Mouse (Mus musculus) intestine, postnatal 0 days (tissue): Measurements from ENCODE around the gene Txndc11. TPM values are rescaled to one million over a fixed set of nuclear protein-coding genes. Genes with fewer than 3 reads are reported as not detected.

Source experiments
- ATAC-seq: fragments of 200-750 bp; cut with Nextera tagmentation; 2 replicates; pipeline ENCODE4 v1.8.0; 2017; ENCODE audit warnings: mild to moderate bottlenecking, moderate TSS enrichment, moderate library complexity
- H3K27ac ChIP-seq: fragments of 300-500 bp; sonication (generic); 2 replicates; pipeline ENCODE4 v1.5.1; 2014; ENCODE audit warnings: mild to moderate bottlenecking, low read depth, low read length, moderate library complexity
- H3K27me3 ChIP-seq: fragments of 300-500 bp; sonication (generic); replicated peaks from 2 replicates; pipeline ENCODE4 v1.6.1; 2014; ENCODE audit warnings: low read length, mixed read lengths; ENCODE audit not compliant: control insufficient read depth, insufficient read depth
- H3K36me3 ChIP-seq: fragments of 300-500 bp; sonication (generic); 2 replicates; pipeline ENCODE4 v1.6.1; 2014; ENCODE audit warnings: mild to moderate bottlenecking, moderate library complexity; ENCODE audit not compliant: control insufficient read depth, insufficient read depth
- H3K4me1 ChIP-seq: fragments of 300-500 bp; sonication (generic); replicated peaks from 2 replicates; pipeline ENCODE4 v1.6.1; 2014; ENCODE audit warnings: antibody characterized with exemption, low read length, mixed read lengths; ENCODE audit not compliant: control insufficient read depth, insufficient read depth
- H3K4me2 ChIP-seq: fragments of 300-500 bp; sonication (generic); replicated peaks from 2 replicates; pipeline ENCODE4 v1.6.1; 2014; ENCODE audit warnings: low read depth, mild to moderate bottlenecking, moderate library complexity
- H3K4me3 ChIP-seq: fragments of 300-500 bp; sonication (generic); 2 replicates; pipeline ENCODE4 v1.5.1; 2014; ENCODE audit warnings: low read depth, low read length
- H3K9ac ChIP-seq: fragments of 300-500 bp; sonication (generic); 2 replicates; pipeline ENCODE4 v1.6.1; 2014; ENCODE audit warnings: mild to moderate bottlenecking, low read depth, low read length
- H3K9me3 ChIP-seq: fragments of 300-500 bp; sonication (generic); 2 replicates; pipeline ENCODE4 v1.6.1; 2016; ENCODE audit warnings: mixed run types; ENCODE audit not compliant: control insufficient read depth
- CTCF ChIP-seq: sonication (generic); IDR thresholded peaks from 2 replicates; pipeline ENCODE4 v1.5.1; 2016; ENCODE audit warnings: low read depth, mild to moderate bottlenecking, control low read depth, antibody characterized with exemption, moderate library complexity
- WGBS: fragments of 180-500 bp; shearing (Covaris S2); extraction: QIAGEN DNeasy Blood & Tissue Kit; methylation state at CpG from one replicate; pipeline ENCODE4 v1.1.7; 2014; 5-methylcytosine and 5-hydroxymethylcytosine counted together
- polyA plus RNA-seq: library from polyadenylated mRNA; unstranded; fragments of >200 nt; fragmentation: Nextera tagmentation; extraction: Ambion mirVana; gene quantifications from 2 replicates; pipeline ENCODE4 v1.2.1, GENCODE M21; 2015

Gene Txndc11
- polyA plus RNA-seq, 1 experiment from 2014 or later = 26.8 TPM

DNA sequence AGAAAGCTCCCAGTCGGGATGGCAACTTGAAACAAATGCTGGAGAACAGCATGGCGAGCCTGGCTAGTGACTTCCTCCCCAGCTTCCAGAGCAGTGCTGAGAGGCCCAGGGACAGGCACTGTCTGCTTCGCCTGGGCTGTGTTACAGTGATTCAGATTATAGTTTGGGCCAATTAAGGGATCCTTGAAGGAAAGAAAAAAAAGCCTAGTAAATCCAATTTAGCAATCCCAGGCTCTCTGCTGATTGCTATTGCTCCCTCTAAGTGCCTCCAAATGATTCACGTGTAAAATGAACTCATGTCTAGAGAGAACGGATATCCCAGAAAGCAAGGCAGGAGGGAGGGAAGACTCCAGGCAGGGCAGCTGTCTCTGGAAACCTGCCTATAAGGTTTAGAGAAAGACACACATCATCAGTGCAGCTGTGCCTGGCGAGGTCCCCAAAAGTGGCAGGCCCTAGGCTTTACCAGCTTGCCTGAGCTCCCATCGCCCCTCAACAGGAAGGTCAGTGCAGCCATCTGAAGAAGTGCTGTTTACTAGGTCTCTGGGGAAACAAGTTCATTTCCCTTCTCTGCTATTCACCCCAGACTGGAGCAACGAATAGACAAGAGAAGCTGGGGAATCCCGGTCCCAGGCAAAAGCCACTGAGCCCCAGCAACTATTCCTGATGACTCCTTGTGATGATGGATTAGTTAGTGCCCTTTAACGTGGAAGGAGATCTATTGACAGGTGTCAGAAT is 43.4 kb downstream of the Txndc11 start:
- 79% methylated on average over 10 of the region's 10 CpGs for WGBS
- H3K9me3 ChIP-seq = no peaks in the 10 kb centered on the region
- peaks cover 68% of the 10 kb centered on the region for H3K36me3 ChIP-seq
- H3K9ac ChIP-seq = no peak overlapping the region
- no peak for ATAC-seq
- no peak overlapping the region for H3K4me3 ChIP-seq
- TF ChIP-seq CTCF = no peak
- H3K4me1 ChIP-seq = no peaks in the 10 kb centered on the region
- no peak overlapping the region for H3K4me2 ChIP-seq
- H3K27ac ChIP-seq = no peak overlapping the region
- H3K27me3 ChIP-seq = no peaks in the 10 kb centered on the region

DNA sequence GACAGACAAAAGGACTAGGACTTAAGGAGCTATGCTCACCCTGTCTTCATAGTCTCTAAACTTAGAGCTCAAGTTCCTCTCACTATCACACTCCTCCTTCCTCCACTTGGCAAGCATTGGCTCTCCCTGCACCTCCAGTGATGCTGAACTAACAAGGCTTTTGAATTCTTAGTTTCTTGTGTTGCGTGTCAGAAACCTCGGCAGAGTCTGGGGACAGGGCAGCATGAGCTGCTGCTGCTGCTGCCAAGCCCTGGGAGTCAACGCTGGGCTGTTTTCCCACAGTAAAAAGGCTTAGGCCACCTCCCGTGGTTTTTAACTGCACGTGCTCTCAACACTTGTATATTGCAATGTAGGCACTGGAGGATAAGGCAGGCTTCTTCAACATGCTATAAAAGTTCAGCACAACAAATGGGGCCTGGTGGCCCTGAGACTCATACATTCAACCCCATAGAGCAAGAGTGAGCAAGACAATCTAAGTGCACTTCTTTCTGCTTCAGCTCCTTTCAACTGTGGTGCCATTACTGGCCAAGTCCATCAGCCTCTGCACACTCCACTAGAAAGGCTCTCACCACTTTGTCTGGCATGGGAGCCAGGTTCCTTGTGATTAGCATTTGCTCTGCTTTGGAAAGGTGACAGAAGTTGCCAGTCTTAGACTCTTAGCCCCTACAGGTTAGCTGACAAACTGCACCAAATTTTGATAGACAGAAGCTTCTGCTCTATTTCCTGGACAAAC is 47.4 kb downstream of the Txndc11 start:
- no peak overlapping the region for H3K9ac ChIP-seq
- no peak overlapping the region for H3K4me2 ChIP-seq
- peaks cover 79% of the 10 kb centered on the region for H3K36me3 ChIP-seq
- no peak overlapping the region for H3K4me3 ChIP-seq
- WGBS = 90% methylated on average over 5 of the region's 5 CpGs
- no peaks in the 10 kb centered on the region for H3K9me3 ChIP-seq
- H3K27me3 ChIP-seq = no peaks in the 10 kb centered on the region
- H3K4me1 ChIP-seq = no peaks in the 10 kb centered on the region
- H3K27ac ChIP-seq = no peak overlapping the region
- peak; percentile 37 for TF ChIP-seq CTCF
- ATAC-seq = no peak

DNA sequence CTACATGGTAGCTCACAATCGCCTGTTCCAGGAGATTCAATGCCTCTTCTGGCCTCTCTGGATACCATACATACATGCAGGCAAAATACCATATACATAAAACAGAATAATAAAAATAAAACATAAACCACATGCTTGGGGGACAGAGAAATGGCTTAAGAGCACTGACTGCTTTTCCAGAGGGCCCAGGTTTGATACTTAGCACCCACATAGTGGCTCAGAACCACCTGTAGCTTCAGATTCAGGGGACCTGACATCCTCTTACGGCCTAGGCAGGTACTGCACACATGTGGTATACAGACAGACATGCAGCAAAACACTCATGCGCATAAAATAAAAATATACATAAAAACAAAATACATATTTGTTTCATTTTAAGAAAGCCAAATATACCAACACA is 48.2 kb downstream of the Txndc11 start:
- WGBS = 96% methylated on average over 3 of the region's 3 CpGs
- Histone ChIP-seq H3K36me3 (peaks cover 75% of the 10 kb centered on the region), H3K4me3 (no peak overlapping the region), H3K9me3 (no peaks in the 10 kb centered on the region), H3K27me3 (no peaks in the 10 kb centered on the region), H3K4me2 (no peak overlapping the region), H3K9ac (no peak overlapping the region), H3K4me1 (no peaks in the 10 kb centered on the region), H3K27ac (no peak overlapping the region)
- no peak for ATAC-seq
- no peak for TF ChIP-seq CTCF

DNA sequence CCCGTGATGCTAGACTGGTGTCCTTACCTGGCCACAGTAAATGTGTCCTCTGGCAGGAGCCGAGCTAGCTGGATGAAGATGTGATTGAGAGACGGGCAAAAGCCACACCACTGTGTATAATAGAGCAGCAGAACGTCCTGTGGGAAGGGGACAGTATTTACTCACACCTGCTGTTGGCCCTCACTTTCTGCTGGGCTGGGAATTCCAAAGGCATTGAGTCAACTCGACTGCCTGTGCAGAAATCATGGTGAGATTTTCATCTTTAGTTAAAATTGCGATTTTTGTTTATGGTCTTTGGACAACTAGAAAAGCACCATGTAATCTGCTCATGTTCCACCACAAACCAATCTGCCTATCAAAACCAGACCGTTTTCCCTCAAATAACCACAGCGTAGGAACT is 50.3 kb downstream of the Txndc11 start:
- H3K27ac ChIP-seq = no peak overlapping the region
- 92% methylated on average over 8 of the region's 8 CpGs for WGBS

DNA sequence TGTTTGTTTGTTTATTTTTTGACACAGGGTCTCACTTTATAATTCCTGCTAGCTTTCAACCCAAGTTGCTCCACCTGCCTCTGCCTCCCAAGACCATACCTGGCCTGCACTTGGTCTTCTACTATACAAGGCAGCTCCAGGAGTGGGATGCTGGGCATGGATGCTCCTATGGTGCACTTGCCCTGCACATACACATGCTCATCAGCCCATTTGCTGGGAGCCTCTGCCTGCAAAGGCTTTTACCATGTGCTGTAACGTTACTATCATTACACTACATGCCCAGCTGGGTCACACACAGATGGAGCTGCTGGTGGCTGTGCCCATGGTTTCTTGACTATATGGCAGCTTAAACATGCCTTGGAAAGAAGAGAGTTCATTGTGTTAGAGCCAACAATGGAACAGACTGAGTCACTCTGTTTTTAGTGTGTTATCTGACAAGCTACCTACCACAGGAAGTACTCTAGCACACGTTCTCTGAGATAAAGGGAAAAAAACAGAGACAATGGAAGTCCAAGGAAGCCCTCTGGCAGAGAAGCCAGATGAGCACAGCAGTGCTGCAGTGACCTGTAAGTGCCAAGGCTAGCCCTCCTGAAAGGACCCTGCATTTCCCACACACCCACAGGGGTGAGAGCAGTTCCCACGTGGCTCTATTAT is 56.1 kb downstream of the Txndc11 start:
- no peak overlapping the region for H3K27ac ChIP-seq
- peaks cover 83% of the 10 kb centered on the region for H3K36me3 ChIP-seq
- H3K9me3 ChIP-seq = no peaks in the 10 kb centered on the region
- ATAC-seq = no peak
- 60% methylated on average over 3 of the region's 3 CpGs for WGBS
- TF ChIP-seq CTCF = no peak
- no peaks in the 10 kb centered on the region for H3K27me3 ChIP-seq
- no peaks in the 10 kb centered on the region for H3K4me1 ChIP-seq
- no peak overlapping the region for H3K4me3 ChIP-seq
- no peak overlapping the region for H3K4me2 ChIP-seq
- H3K9ac ChIP-seq = no peak overlapping the region

More for the DNA sequence above, 50.3 kb downstream of the Txndc11 start:
- H3K4me1 ChIP-seq = no peaks in the 10 kb centered on the region
- no peak for ATAC-seq
- no peak overlapping the region for H3K9ac ChIP-seq
- no peaks in the 10 kb centered on the region for H3K27me3 ChIP-seq
- TF ChIP-seq CTCF = no peak
- H3K4me2 ChIP-seq = no peak overlapping the region
- H3K4me3 ChIP-seq = no peak overlapping the region
- peaks cover 76% of the 10 kb centered on the region for H3K36me3 ChIP-seq
- H3K9me3 ChIP-seq = no peaks in the 10 kb centered on the region

DNA sequence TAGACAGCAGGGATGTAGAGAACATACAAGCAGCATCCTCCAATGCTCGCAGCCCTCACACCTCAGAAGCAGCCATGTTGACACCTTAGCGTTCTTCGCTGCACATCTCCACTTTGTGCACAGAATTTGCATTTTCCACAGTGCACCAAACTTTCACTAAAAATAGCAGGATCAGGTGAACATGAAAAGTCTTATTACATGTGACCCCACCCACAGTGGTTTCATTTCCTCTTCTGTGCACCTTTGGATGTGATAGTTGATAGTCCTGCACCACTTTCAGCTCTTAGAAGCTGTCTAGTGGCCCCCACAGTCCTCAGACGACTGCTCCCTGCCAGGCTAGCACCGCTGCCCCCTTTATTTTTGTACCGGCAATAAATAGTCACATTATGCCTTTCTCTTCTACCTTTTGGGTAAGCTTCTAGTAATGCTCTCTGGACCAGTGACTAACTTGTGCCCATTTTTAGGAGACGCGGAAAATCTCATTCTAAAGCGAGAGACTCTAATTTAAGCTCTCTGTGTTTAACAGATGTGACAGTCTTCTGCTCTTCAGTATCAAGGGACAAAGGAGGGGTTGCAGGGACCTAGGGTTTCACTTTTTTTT is 56.7 kb downstream of the Txndc11 start:
- no peak overlapping the region for H3K27ac ChIP-seq

More for the DNA sequence above, 56.7 kb downstream of the Txndc11 start:
- ATAC-seq = no peak
- Histone ChIP-seq H3K36me3 (peaks cover 80% of the 10 kb centered on the region), H3K27me3 (no peaks in the 10 kb centered on the region), H3K4me1 (no peaks in the 10 kb centered on the region), H3K4me3 (no peak overlapping the region), H3K4me2 (no peak overlapping the region), H3K9me3 (no peaks in the 10 kb centered on the region), H3K9ac (no peak overlapping the region)
- WGBS = 91% methylated on average over 9 of the region's 9 CpGs
- no peak for TF ChIP-seq CTCF
